Mouse (Mus musculus) layer of hippocampus, adult 9-11 months (tissue): ENCODE data around the gene Tomm40.

Experiments
- DNase-seq: peaks from one replicate; pipeline ENCODE4 v3.0.0; 2022

Gene Tomm40

DNA sequence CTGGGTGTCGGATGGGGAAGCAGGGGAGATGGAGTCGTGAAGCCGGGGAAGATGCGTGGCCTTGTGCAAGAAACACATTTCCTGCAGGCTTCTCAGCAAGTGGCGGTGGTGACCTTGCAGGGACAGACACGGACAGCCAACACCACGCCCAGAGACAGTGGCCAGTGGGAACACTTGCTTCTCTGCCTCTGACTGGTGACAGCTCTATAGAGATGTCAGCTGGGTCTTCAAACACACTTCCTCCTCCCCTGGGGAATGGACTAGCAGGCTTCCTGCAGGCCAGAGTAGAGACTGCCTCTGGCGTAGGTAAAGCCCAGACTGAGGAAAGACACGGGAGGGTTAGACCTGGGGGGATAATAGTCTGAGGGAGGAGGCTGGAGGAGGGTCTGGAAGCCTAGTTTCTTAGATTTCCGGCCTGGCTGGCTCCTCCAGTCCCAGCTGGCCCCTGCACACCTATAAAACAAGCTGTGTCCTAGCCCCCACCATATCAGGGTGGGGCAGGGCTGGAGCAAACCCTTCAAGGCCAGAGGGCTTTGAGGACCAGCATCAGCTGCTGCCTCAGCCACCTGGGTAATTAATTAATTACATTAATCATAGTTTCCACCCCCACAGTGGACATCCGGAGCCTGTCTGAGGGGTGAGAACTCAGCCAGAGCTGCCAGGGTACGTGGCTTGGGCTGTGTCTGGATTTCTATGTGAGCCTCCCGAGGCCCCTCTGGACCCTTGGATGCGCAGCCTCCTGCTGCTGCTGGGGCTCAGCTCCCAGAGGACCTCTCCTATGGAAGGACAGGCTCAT is 29.6 kb upstream of the Tomm40 start:
- no peak for DNase-seq

DNA sequence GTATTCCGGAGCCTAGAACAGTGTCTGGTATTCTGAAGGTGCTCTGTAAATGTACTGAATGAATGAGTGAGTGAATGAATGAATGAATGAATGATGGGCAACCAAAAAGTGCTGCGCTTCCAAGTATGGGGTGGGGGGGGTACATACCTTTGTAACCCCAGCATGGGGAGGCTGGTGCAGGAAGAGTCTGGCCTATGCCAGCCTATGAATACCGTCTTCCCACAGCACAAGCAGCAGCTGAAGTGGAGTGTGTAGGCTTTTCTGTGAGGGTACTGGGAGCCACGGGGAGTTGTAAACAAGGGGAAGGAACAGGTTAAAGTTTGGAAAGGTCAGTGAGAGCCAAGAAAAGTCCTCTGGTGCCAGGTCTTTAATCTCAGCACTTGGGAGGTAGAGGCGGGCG is 28.6 kb upstream of the Tomm40 start:
- DNase-seq, result no peak

DNA sequence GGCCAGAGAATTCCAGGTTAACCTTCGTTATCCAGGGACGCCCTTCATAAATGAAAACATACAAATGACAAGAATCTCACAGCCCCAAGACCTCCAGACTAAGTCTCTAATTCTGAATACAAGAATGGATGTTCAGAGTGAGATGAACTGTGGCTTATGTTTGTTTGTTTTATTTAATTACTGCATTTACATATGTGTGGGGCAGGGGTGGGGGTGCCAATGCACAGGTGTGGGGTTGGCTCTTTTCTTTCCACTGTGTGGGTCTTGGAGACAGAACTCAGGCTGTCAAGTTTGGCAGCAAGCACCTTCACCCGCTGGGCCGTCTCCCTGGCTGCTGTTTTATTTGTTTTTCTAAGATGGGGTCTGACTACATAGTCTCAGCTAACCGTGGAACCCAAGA is 27.2 kb upstream of the Tomm40 start:
- no peak for DNase-seq

DNA sequence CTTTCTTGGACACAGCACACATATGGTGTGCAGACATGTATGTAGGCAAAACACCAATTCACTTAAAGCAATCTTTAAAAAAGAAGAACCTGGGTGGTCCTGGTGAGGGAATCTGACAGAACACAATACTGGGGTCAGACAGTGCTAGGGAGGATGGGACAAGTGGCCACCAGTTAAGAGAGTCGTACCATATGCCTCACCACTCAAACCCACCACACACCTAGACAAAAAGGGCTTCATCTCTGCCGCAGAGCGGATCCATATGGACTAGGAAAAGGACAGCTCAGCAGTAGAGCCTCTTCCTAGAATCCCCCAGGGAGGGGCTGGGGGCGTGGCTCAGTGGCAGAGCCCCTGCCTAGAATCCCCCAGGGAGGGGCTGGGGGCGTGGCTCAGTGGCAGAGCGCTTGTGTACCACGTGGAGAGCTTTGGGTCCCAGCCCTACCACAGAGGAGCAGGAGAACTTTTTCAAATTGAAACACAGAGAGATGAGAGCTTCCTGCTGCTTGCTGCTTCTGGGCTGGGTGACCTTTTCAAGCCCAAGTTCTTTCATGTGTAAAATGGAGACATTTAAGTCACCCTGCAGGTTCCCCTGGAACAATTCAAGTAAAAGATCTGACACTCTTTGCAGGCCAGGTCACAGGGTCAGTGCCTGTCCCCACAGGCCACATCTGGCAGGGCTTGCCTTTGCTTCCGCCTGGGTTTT is 26.2 kb upstream of the Tomm40 start:
- no peak for DNase-seq

DNA sequence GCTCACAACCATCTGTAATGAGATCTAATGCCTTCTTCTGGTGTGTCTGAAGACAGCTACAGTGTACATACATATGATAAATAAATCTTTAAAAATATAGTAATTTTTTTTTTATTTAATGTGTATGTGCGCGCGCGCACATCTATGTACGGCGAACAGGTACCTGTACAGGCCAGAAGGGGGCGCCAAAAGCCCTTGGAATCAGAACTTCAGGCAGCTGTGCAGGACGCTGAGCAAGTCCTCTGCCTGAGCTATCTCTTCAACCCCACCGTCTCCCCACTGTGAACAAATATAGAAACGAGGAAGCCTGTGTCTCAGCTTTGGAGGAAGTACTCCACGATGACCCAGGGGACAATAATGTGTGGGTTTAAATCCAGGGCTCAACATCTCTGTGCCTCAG is 25.0 kb upstream of the Tomm40 start:
- no peak for DNase-seq

DNA sequence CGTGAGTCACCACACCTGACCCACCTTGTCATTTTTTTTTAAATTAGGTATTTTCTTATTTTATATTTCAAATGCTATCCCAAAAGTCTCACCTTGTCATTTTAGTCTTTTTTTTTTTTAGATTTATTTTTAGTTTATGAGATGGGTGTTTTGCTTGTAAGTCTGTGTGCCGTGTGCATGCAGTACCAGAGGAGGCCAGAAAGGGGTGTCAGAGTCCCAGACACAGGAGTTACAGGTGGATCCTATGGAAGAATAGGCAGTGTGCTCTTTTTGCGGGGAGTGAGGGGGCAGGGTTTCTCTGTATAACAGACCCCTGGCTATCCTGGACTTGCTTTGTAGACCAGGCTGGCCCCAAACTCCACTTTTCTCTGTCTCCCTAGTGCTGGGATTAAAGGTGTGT is 23.5 kb upstream of the Tomm40 start:
- no peak for DNase-seq

DNA sequence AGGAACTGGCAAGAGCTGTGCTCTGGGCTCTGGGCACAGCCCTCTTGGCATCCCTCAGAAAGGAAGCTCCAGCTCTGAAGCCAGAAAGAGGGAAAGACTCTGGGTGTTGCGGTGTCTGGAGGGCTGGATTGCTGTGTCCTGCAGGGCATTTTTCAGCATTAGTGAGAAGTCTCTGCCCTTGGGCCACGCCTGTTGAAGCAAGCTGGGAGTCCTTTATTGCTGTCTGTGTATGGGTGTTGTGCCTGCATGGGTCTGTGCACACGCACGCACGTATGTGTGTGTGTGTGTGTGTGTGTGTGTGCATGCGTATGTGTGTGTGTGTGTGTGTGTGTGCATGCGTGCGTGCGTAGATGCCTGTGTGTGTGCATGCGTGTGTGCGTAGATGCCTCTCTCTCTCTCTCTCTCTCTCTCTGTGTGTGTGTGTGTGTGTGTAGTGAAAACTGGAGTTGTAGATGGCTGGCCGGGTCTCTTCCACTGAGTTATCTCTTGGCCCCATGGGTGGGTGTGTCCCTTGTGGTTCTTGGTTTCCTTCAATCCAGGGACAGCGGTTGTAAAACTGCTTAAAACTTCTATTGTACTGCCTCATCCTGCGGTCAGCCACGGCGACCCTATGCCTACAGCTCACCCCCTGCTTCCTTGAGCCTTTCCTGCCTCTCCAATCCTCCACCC is 21.3 kb upstream of the Tomm40 start:
- no peak for DNase-seq

DNA sequence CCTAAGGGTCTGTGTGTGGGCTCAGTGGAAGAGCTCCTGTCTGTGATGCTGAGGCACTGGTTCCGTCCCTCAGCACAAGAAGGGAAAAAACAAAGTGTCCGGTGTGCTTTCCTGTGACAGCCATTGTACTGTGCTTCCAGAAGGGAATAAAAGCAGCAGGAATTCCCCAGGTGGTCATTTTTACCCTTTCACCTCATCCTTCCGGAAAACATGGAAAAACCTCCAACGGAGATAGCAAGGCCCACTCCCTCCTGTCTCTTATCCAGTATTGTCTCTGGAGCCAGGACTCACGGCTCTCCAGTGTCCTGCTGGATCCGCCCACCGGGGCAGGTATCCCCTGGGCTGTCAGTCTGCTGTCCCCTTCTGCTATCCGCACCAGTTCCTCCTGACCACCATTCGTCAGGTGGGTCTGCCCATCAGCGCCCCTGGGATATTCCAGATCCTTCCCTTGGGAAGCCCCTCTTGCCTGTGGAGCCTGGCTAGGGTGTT is 19.0 kb upstream of the Tomm40 start:
- DNase-seq, result no peak

DNA sequence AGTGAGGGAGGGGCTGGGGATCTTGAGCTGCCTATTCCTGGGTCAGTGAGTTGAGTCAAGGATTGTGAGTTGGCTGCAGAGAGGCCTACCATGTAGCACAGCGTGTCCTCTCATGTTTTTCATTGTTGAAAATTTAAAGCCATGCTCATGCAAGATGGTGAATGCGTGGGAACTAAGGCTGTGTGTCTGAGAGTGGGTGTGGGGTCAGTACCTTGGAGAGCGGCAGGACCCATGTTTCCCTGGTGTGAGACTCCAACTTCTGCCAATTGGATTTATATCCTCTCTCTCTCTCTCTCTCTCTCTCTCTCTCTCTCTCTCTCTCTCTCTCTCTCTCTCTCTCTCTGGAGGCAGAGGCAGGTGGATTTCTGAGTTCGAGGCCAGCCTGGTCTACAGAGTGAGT is 11.3 kb upstream of the Tomm40 start:
- DNase-seq, result no peak

DNA sequence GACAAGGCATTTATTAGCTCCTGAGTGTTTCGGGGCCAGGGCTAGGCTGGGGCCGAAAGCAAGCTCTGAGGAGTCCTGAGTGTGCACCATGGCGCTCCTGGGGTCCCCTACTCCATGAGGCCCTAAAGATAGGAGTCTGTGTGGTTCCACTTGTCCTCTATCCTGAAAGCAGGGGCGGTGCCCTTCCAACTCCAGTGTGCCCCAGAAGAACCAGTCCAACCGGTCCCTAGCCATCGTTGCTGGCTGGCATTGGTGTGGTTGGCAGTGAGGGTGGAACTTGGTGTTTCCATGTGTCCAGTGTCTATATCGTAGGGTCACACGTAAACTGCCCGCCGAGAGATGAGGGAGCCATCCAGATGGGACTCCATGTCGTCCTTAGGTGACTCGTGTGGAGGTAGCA is 8.9 kb upstream of the Tomm40 start:
- no peak for DNase-seq

DNA sequence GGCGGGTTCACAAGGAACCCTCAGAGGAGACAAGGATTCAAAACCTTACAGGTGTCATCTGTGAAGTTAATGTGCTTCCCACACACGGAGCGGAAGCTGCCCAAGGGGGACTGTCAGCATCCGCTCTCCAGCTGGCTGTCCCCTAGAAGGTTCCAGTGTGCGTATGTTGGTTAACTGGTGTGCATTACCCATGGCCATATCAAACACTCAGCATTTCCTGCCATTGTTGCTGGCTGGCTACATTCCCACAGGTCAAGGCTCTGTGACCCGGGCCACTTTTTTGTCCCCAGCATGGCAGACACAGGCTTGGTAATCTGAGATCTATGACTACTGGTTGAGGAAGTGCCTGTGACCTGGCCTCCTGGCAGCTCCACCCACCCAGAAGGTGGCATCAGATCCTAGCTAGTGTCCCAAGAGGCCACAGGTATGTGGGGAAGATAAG is 7.5 kb upstream of the Tomm40 start:
- no peak for DNase-seq

DNA sequence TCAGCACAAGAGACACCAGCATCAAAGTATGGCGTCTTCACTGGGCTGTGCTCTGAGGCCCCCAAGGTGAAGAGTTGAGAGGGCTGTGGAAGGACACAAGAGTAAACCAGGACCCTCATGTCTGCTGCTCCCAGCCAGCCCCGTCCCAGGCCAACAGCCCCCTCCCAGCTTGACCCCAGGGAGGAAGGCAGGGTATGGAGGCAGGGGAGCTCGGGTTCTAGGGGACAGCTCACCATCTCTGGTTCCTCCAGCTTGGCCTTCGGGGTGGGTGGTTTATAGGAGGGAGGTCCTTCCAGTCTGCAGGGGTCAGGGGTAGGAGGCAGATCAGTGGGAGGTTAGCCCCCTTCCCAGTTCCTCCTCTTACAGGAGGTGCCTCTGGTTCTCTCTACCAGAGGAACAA is 4.0 kb upstream of the Tomm40 start:
- no peak for DNase-seq

DNA sequence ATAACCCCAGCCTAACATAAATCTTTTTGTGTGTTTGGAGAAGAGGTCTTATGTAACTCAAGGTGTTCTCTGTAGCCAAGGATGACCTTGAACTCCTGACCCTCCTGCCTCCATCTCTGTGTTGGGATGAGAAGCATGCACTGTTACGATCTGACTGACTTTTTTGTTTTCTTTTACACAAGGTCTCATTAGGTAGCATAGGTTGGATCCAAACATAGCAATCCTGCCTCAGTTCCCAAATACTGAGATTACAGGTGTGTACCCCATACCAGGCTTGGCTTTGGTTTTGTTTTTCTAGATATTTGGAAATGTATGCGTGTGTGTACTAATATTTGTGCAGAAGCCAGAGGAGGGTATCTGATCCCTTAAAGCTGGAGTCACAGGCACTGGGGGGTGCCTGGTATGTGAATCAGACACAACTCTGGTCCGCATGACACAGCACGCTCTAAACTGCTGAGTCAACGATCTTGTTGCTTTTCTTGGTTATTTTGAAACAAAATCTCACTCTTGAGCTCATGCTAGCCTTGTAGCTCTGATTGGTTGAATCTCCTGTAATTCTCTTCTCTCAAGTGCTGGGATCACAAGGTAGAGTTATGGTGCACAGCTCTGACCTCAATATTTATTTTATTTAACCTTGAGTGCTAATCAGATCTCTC is 3.2 kb upstream of the Tomm40 start:
- DNase-seq, result no peak

DNA sequence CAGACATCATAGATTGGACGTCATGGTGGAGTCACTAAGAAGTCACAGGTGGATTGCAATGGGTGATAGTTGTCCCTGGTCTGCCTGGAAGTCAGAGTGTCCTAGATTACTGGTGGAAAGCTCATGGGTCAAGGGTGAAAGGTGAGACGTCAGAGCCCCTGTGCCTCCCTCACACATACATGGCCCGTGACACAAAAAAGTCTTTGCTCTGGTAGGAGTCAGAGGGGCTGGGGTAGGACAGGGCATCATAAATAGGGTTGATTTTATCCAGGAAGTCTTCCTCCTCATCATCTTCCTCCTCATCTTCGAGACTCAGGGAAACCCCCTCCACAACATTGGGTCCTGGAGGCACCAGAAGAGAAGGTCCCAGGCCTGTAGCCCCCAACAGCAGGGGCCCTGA is 2.1 kb upstream of the Tomm40 start:
- no peak for DNase-seq

DNA sequence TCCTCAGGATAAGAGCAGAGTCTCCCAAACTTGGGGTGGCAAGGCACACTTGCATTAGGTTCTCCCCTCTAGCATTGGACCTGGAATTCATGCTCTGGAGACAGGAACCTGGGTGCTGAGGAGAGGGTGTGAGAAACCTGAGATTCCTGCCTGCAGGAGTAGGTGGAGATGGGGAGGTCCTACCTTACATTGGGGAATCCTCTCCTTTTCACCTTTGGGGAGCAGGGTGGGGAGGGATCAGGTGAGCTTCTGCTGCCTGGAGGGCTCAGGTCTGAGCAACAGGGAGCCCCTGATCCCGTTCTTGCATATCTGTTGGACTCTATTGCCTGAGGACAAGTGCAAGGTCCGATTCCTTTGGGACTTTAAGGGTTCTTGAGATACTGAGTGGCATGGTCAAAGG is 1.6 kb upstream of the Tomm40 start:
- no peak for DNase-seq

DNA sequence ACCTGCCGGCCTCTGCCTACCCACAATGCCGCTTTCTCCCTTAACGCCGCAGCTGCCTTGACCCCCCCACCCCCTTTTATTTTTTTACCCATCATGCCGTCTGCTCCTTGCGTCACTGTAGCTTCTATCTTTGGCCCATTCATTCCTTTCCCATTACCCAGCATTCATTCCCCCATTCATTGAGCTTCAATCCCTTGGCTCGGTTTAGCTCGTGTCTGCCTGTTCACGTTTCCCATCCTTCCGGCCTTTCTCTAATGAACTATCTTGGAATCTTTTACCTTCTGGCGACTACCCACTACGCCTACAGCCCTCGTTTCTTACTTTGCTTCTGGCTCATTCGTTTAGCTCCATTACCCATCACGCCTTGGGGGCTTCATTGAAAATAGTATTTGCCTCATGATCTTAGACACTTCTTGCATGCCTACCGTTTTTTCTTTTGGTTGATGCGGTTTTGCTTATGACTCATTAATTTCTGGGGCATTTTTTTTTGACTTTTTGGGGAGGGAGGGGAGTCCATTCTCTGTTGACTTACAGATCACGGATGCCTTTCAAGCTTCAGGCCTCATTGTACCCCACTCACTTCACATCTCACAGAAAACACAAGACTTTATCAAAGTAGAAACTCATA is 931 bp upstream of the Tomm40 start:
- DNase-seq, result no peak

DNA sequence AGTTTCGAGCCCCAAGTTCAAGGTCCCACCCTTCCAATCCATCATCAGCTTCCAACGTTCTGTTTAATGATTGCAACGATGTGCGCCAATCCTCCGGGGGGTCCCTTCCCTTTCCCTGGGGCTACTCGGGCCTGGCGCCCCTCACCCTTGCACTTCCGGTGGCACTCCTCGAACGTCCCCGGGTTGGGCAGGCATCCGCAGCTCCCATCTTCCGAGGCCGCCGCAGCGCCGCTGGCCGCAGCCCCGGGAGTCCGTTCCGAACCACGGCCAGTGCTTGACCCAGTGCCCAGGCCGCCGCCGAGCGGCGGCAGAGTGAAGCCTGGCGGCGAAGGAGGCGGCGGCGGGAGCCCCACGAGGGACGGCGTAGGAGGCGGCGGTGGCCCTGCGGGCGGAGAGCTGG is 402 bp downstream of the Tomm40 start:
- DNase-seq, result no peak

DNA sequence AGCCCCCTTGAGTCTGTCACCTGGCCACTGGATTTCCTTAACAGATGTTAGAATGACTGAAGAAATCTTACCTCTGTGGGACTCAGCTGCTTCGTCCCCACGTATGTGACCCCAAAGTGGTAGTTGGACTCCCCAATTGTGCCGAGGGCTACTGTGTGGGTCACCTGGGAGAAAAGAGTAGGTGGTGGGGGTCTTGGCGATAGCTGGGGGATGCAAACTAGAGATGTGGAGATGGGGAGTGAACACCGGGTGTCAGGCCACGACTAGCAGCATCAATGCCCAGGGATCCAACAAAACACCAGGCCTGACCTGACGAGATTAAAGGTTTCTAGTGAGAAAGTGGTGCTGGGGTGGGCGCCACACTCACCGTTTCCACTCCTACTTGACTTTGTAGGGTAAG is 1.6 kb downstream of the Tomm40 start:
- DNase-seq, result no peak

DNA sequence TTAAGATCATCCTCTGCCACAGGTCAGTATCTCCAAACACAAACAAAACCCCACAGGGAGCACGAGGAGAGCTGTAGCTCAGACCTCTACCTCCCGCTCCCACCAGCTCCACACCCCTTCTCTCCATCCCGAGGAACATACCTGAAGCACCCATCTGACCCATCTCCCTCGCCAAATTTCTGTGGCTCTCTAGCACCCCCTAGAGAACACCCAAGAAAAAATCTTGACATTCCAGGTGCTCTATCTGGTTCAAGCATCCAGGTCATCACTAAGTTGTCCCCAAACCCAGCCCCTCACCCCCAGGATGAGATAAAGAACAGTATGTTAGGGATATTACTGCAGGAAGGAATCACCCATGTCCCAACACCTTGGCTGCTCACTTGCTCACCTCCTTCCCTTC is 2.0 kb downstream of the Tomm40 start:
- DNase-seq, result no peak

DNA sequence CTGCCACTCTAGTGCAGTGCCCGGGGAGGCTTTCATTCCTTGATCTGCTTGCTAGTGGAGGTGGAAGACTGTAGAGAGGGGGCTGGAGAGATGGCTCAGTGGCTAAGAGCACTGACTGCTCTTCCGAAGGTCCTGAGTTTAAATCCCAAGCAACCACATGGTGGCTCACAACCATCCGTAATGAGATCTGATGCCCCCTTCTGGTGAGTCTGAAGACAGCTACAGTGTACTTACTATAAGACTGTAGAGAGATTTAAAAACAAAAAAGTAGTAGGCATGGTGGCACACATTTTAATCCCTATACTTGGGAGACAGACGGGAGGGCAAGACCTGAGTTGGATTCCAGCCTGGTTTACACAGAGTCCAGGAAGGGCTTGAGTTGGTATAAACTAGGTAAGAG is 2.8 kb downstream of the Tomm40 start:
- DNase-seq, result no peak

DNA sequence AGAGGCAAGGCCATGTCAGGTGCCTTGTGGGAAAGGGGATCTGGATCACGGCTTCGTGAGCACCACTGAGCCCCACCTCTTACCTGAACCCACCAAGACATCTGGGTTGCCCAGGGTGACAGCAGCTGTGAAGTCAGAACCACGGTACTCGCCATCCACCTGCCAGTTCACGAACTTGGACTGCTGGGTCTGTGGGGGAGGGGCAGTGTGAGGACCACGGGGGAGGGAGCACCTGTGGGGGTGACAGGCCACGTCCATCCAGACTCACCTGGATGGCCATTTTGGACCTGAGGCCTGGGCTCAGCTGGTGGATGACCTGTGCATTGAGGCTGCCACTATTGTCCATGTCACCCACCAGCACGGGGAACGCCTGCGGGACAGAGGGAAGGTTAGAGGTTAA is 4.6 kb downstream of the Tomm40 start:
- DNase-seq, result no peak

DNA sequence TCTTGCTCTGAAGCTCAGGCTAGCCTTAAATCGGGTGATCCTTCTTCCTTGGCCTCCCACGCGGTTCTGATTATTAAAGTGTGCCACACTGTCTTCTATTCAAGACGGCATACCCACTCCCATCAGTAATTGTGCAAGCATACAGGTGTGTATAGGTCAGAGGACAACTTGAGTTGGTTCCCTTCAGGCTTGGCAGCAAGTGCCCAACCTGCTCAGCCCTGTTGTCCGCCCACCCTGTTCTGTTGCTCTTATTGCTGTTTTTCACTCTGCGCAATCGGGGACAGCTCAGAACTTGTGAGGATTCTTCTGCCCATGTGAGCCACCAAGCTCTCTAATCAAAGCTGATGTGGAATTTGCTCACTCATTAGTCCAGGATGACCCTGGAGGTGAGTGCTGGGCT is 10.0 kb downstream of the Tomm40 start:
- DNase-seq, result no peak

DNA sequence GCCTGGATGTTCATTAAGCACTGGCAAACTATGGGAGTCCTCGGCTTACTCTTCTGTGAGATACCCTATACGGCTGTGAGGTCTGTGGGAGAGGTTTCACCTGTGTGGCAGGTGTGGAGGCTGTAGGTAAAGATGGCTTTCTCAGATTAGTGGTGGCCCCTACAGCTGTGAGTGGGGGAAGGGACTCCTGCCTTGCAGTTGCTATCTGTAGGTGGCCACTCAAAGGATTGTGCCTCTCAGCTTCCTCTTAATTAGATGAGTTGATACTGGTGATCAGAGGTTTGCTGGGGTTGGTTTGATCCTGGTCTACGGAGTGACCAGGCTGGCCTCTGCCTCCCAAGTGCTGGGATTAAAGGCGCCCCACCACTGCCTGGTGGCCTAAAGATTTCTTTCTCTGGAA is 10.8 kb downstream of the Tomm40 start:
- no peak for DNase-seq
